Mouse (Mus musculus) leukemia stem cell, adult 10-12 weeks (primary cell): ENCODE data around the gene Frmd8. TPM values are rescaled to one million over a fixed set of nuclear protein-coding genes. Genes with fewer than 3 reads are reported as not detected.

Source experiments
- polyA plus RNA-seq: library from polyadenylated mRNA; stranded (reverse); fragments of >175 nt; gene quantifications from 2 replicates; pipeline ENCODE4 v1.2.3, GENCODE M21; 2012; ENCODE audit warnings: low replicate concordance

Frmd8 gene
- 18.0 and 18.2 TPM in 2 replicates for polyA plus RNA-seq

GRCm38 (mm10) chr19:5874969-5875480 is at the start of gene Frmd8:
Frmd8 (minus strand) TSS chr19:5875274.

GRCm38 (mm10) chr19:5924713-5925093 is 49.6 kb upstream of the Frmd8 start, which contains the start of gene Cdc42ep2:
Cdc42ep2 (minus strand) TSS chr19:5924816.

GRCm38 (mm10) chr19:5913007-5913719 is 38.1 kb upstream of the Frmd8 start, which contains the start of gene Dpf2:
Dpf2 (minus strand) TSS chr19:5913010.

GRCm38 (mm10) chr19:5894002-5894678 is 19.1 kb upstream of the Frmd8 start, which contains the start of gene Tigd3:
Tigd3 (minus strand) TSS chr19:5894149.

GRCm38 (mm10) chr19:5877618-5878361 is 2.7 kb upstream of the Frmd8 start, which contains the start of gene Slc25a45:
Slc25a45 (plus strand) TSS chr19:5877808.

Other genes with a start within 250 kb of the Frmd8 start
- 61.2 and 268 TPM in 2 replicates for gene Rela, start 237.8 kb downstream of the Frmd8 start, polyA plus RNA-seq
- 361 and 570 TPM in 2 replicates for gene Sipa1, start 211.6 kb downstream of the Frmd8 start, polyA plus RNA-seq
- gene Map3k11, start 186.5 kb downstream of the Frmd8 start, polyA plus RNA-seq: 157 and 178 TPM in 2 replicates
- gene Pcnx3, start 186.4 kb downstream of the Frmd8 start, polyA plus RNA-seq: 468 and 751 TPM in 2 replicates
- 1.1 and 3.7 TPM in 2 replicates for gene Kcnk7, start 170.9 kb downstream of the Frmd8 start, polyA plus RNA-seq
- gene Ehbp1l1, start 149.0 kb downstream of the Frmd8 start, polyA plus RNA-seq: 268 and 413 TPM in 2 replicates
- 41.3 and 119 TPM in 2 replicates for gene Fam89b, start 145.6 kb downstream of the Frmd8 start, polyA plus RNA-seq
- 2.3 and 4.5 TPM in 2 replicates for gene Ltbp3, start 134.4 kb downstream of the Frmd8 start, polyA plus RNA-seq
- gene Scyl1, start 103.9 kb downstream of the Frmd8 start, polyA plus RNA-seq: 56.3 and 57.0 TPM in 2 replicates
- 0.65 and 5.0 TPM in 2 replicates for gene Slc25a45, start 2.5 kb upstream of the Frmd8 start, polyA plus RNA-seq
- gene Tigd3, start 18.9 kb upstream of the Frmd8 start, polyA plus RNA-seq: 1.4 and 2.3 TPM in 2 replicates
- 15.3 and 54.9 TPM in 2 replicates for gene Dpf2, start 37.7 kb upstream of the Frmd8 start, polyA plus RNA-seq
- 1.8 and 1.9 TPM in 2 replicates for gene Cdc42ep2, start 49.5 kb upstream of the Frmd8 start, polyA plus RNA-seq
- 42.9 and 62.3 TPM in 2 replicates for gene Pola2, start 88.9 kb upstream of the Frmd8 start, polyA plus RNA-seq
- gene Slc22a20, start 110.9 kb upstream of the Frmd8 start, polyA plus RNA-seq: not detected in 2 replicates
- 74.6 and 291 TPM in 2 replicates for gene Capn1, start 140.6 kb upstream of the Frmd8 start, polyA plus RNA-seq
- 304 and 363 TPM in 2 replicates for gene Syvn1, start 171.3 kb upstream of the Frmd8 start, polyA plus RNA-seq
- 36.6 and 41.0 TPM in 2 replicates for gene Mrpl49, start 182.5 kb upstream of the Frmd8 start, polyA plus RNA-seq
- gene Fau, start 182.6 kb upstream of the Frmd8 start, polyA plus RNA-seq: 2,048 and 2,675 TPM in 2 replicates
- 70.2 and 84.6 TPM in 2 replicates for gene Znhit2, start 185.9 kb upstream of the Frmd8 start, polyA plus RNA-seq
- 15.8 and 19.5 TPM in 2 replicates for gene Tm7sf2, start 193.1 kb upstream of the Frmd8 start, polyA plus RNA-seq
- 35.5 and 99.7 TPM in 2 replicates for gene Vps51, start 202.0 kb upstream of the Frmd8 start, polyA plus RNA-seq
- gene Tmem262, start 204.8 kb upstream of the Frmd8 start, polyA plus RNA-seq: not detected in 2 replicates
- gene Gm28374, start 207.0 kb upstream of the Frmd8 start, polyA plus RNA-seq: 0.28 and 0.30 TPM in 2 replicates
- 50.1 and 66.4 TPM in 2 replicates for gene Zfpl1, start 209.7 kb upstream of the Frmd8 start, polyA plus RNA-seq
- 7.7 and 8.7 TPM in 2 replicates for gene Cdca5, start 209.7 kb upstream of the Frmd8 start, polyA plus RNA-seq
- gene AC131692.1, start 219.1 kb upstream of the Frmd8 start, polyA plus RNA-seq: 3.5 and 18.8 TPM in 2 replicates
- 0.20 and 0.93 TPM in 2 replicates for gene Naaladl1, start 230.5 kb upstream of the Frmd8 start, polyA plus RNA-seq
- gene Sac3d1, start 243.4 kb upstream of the Frmd8 start, polyA plus RNA-seq: 87.4 and 104 TPM in 2 replicates